Mouse (Mus musculus): ENCODE measurements around the gene H13. TPM values are rescaled to one million over a fixed set of nuclear protein-coding genes. Genes with fewer than 3 reads are reported as not detected.
A peak's percentile ranks its signal among the peaks of the same experiment; 100 is the strongest.

Gene H13
- polyA plus RNA-seq, 1 experiment from 2014 or later: 155 TPM

DNA sequence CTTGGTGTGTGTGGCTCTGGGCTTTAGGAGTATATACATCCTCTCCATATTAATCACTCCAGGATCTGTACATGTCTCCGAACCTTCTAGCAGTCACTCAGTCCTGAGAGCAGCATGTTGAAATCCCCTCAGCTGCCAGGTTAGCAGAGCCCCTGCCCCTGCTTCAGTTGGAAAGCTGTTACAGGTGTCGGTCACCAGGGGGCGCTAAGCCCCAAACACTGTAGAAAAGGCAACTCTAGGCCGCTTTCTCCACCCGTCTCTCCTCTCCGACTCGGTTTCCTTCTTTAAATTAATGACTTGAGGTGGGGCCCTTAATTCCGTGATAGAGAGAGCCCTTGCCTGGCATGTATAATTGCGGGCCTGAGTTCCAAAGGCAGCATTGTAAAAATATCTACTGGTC lies 24.0 kb downstream of the H13 start:
- H3K27me3 ChIP-seq: no peaks in the 10 kb centered on the region
- peak overlapping the region; percentile 42; the same call in 1 of the 2 replicates for H3K27ac ChIP-seq (replicated peaks)
- 17% methylated on average over 9 of the region's 9 CpGs for WGBS
- H3K4me2 ChIP-seq: peak overlapping the region; percentile 50
- peaks cover 76% of the 10 kb centered on the region for H3K36me3 ChIP-seq
- H3K9ac ChIP-seq: peak overlapping the region; percentile 62
- ATAC-seq (ENCODE audit: low read depth): no peak
- H3K4me1 ChIP-seq (replicated peaks): peaks cover 24% of the 10 kb centered on the region
- no peaks in the 10 kb centered on the region for H3K9me3 ChIP-seq
- H3K4me3 ChIP-seq: peak overlapping the region; percentile 23

DNA sequence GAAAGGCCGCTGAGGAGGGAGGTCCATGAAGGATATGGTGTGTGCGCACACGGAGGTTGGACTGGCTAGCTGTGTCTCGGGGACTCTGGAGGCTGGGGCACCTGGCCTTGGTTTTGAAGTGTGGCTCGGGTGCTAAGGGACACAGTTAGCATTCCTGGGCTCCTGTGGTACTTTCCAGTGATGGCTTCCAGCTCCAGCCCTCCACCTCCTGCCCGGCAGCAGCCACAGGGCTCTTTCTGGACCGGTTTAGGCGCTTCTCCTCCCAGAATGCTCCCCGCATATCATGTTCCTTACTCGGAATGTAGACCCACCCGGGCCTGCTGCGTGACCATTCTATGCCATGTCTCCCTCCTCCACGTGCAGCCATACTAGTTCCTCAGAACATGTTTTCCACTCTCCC lies 24.5 kb downstream of the H13 start:
- Histone ChIP-seq H3K36me3 (peaks cover 76% of the 10 kb centered on the region), H3K4me1 (replicated peaks) (peaks cover 20% of the 10 kb centered on the region), H3K9ac (peak overlapping the region; percentile 62), H3K4me2 (peak overlapping the region; percentile 50), H3K9me3 (no peaks in the 10 kb centered on the region), H3K27ac (replicated peaks) (peak overlapping the region; percentile 42; the same call in 1 of the 2 replicates), H3K4me3 (peak overlapping the region; percentile 23), H3K27me3 (no peaks in the 10 kb centered on the region)
- no peak for ATAC-seq (ENCODE audit: low read depth)
- 90% methylated on average over 13 of the region's 13 CpGs for WGBS

DNA sequence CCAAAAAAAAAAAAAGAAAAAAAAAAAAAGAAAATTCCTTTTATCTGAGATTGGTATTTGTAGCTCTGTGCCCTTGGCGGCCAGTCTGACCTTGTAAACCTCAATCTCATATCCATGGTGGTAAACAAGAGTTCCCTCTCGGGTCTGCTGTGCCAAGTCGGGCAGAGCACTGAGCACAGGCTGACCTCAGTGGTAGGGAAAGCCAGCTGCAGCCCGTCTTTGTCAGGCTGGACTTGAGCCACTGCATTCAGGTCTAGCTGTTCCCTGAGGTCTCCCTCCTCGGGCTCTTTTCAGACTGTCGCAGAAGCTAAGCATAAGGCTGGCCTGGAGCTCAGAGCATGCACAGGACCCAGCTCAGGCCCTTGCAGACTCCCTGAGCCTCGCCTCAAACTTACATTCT lies 25.4 kb downstream of the H13 start:
- Histone ChIP-seq H3K9ac (no peak overlapping the region), H3K4me2 (no peak overlapping the region), H3K9me3 (no peaks in the 10 kb centered on the region), H3K4me1 (replicated peaks) (peaks cover 20% of the 10 kb centered on the region), H3K27ac (replicated peaks) (no peak overlapping the region), H3K27me3 (no peaks in the 10 kb centered on the region), H3K36me3 (peaks cover 76% of the 10 kb centered on the region), H3K4me3 (no peak overlapping the region)
- ATAC-seq (ENCODE audit: low read depth): no peak
- WGBS: 87% methylated on average over 7 of the region's 7 CpGs

DNA sequence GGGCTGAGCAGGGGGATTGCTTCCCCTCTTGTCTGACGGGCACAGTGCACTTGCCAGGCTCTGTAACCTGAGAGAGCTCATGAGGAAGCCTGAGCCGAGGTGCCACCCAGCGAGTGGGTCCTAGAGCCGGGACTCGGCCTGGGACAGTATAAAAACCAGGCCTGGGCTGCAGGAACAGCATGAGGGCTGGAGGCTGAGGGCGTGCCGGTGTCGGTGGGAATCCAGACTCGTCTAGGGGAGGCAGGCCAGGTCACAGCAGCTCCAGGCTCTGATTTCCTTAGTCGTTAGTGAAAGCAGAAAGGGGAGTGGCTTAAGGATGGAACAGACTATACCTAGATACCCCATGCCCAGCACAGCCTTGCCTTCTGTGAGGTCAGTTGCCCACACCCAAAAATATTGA lies 26.8 kb downstream of the H13 start:
- H3K9me3 ChIP-seq: no peaks in the 10 kb centered on the region
- H3K4me3 ChIP-seq: no peak overlapping the region
- H3K36me3 ChIP-seq: peaks cover 76% of the 10 kb centered on the region
- peak overlapping the region; percentile 64 for H3K9ac ChIP-seq
- 74% methylated on average over 10 of the region's 10 CpGs for WGBS
- peaks cover 20% of the 10 kb centered on the region for H3K4me1 ChIP-seq (replicated peaks)
- no peaks in the 10 kb centered on the region for H3K27me3 ChIP-seq
- H3K4me2 ChIP-seq: no peak overlapping the region
- peak overlapping the region; percentile 67 for H3K27ac ChIP-seq (replicated peaks)
- peak; percentile 36 for ATAC-seq (ENCODE audit: low read depth)

DNA sequence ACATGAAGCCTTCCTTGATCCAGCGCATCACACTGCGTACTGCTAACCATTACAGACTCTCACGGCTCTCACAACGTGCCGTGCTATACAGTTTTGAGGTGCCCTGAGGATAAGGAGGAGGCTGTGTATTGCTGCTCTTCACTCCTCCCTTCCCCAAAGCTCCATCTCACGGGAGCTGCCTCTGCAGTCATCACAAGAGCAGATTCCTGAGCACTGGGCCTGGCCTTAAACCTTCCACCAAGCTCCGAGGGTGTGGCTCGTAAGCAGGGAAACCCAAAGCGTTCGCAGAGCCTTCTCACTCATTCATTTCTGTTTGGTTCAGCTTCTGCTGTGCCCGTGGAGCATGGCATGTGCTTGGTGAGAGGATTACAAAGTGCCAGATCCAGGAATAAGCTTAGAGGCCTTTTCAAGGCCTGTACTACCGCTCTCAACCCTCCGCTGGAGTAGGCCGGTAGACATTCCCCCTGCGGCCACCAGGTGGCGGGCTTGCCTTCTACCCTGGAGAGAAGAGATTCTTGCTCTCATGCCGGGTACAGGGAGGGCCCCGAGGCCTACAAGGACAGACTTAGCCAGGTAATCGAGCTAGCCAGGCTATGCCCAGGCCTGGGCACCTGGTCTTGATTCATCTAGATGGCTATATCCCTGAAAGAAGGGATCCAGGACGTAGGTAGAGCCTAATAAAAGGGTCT lies 27.4 kb downstream of the H13 start:
- WGBS: 44% methylated on average over 20 of the region's 20 CpGs
- H3K36me3 ChIP-seq: peaks cover 76% of the 10 kb centered on the region
- ATAC-seq (ENCODE audit: low read depth): peak; percentile 82
- peak overlapping the region; percentile 67 for H3K27ac ChIP-seq (replicated peaks)
- no peak overlapping the region for H3K4me3 ChIP-seq
- H3K4me1 ChIP-seq (replicated peaks): peaks cover 20% of the 10 kb centered on the region
- no peaks in the 10 kb centered on the region for H3K27me3 ChIP-seq
- no peak overlapping the region for H3K4me2 ChIP-seq
- H3K9me3 ChIP-seq: no peaks in the 10 kb centered on the region
- H3K9ac ChIP-seq: peak overlapping the region; percentile 64

DNA sequence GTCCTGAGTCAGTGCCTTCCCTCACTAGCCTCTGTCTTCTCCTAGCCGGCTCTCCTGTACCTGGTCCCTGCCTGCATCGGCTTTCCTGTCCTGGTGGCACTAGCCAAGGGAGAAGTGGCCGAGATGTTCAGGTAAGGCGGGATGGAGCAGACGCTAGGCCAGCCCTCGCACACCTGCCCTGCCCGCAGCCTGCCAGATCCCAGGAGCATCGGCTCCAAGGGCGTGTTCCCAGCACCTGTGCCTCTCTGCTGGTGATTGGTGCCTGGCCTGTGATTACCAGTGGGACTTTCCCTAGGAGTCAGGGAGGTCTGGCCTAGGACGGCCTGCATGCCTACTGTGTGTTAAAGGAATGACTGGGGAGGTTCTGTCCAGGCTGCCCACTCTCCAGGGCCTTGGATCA lies 30.9 kb downstream of the H13 start:
- Histone ChIP-seq H3K4me1 (replicated peaks) (peaks cover 12% of the 10 kb centered on the region), H3K27me3 (no peaks in the 10 kb centered on the region), H3K27ac (replicated peaks) (no peak overlapping the region), H3K9ac (0 out of 2 replicates have a peak overlapping the region, but pooled peaks have one; percentile 17), H3K9me3 (no peaks in the 10 kb centered on the region), H3K36me3 (peaks cover 98% of the 10 kb centered on the region), H3K4me2 (no peak overlapping the region), H3K4me3 (no peak overlapping the region)
- 96% methylated on average over 10 of the region's 10 CpGs for WGBS
- no peak for ATAC-seq (ENCODE audit: low read depth)

DNA sequence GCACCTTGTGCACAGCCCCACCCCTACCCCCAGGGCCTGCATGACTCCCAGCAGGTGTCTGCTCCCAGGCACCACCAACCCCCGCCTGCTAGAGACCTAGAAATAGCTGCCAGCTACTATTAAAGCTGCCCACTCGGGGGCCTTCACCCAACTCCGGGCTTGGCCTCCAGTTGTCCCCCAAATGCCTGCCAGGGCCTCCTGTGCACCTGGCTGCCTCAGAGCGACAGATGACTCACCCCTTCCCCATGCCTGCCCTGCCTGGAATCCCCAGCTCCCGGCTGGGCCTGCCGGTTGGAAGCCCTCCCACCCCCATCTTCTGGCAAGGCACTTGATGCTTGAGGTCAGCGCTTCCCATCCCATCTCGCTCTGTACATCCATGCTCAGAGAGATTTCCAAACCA lies 31.5 kb downstream of the H13 start:
- no peak overlapping the region for H3K4me3 ChIP-seq
- H3K4me2 ChIP-seq: no peak overlapping the region
- H3K4me1 ChIP-seq (replicated peaks): peaks cover 18% of the 10 kb centered on the region
- 93% methylated on average over 8 of the region's 8 CpGs for WGBS
- no peaks in the 10 kb centered on the region for H3K27me3 ChIP-seq
- H3K9me3 ChIP-seq: no peaks in the 10 kb centered on the region
- H3K36me3 ChIP-seq: peaks cover 98% of the 10 kb centered on the region
- ATAC-seq (ENCODE audit: low read depth): no peak
- H3K27ac ChIP-seq (replicated peaks): no peak overlapping the region
- H3K9ac ChIP-seq: no peak overlapping the region

DNA sequence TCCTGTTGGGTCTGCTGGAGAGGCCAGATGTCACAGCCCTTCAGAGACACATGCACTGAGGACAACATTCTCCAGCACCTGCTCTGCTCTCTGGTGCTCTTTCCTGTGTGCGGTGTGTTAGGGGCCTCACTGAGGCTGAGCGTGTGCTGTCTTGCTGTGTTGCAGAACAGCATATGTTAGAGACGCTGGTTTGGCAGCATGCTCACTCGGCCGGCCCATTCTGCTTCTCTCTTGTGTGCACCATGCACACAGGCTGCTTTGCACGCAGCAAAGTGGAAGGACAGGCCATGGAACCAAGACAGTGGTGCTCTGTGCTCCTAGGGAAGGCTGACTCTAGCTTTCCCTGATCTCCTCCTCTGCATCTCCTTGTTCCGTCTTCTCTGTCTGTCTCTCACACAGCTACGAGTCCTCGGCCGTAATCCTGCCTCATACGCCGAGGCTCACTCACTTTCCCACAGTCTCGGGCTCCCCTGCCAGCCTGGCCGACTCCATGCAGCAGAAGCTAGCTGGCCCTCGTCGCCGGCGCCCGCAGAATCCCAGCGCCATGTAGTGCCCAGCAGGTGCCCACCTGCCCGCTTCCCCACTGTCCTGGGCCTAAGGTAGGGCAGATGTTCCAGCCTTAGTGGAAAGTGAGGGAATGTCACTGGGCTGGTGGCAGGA lies 34.5 kb downstream of the H13 start:
- no peak overlapping the region for H3K9ac ChIP-seq
- no peaks in the 10 kb centered on the region for H3K9me3 ChIP-seq
- H3K27ac ChIP-seq (replicated peaks): no peak overlapping the region
- H3K4me2 ChIP-seq: no peak overlapping the region
- WGBS: 89% methylated on average over 21 of the region's 21 CpGs
- no peak overlapping the region for H3K4me3 ChIP-seq
- H3K27me3 ChIP-seq: no peaks in the 10 kb centered on the region
- H3K36me3 ChIP-seq: peaks cover 78% of the 10 kb centered on the region
- H3K4me1 ChIP-seq (replicated peaks): peaks cover 36% of the 10 kb centered on the region
- no peak for ATAC-seq (ENCODE audit: low read depth)

DNA sequence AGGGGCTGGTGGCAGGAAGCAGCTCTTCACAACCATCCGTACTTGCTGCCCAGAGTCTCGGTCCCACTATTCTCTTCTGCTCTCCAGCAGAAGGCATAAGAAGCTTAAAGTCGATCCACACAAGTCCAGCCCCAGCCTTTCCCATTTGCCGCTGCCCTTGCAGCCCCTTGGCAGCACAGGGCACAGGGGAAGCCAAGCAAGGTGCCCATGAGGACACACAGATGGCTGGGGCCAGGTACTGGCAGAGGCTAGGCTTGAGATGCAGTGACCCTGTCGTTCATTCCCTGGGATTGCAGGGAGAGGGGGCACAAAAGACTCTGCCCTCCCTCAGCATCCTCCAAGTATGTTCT lies 35.0 kb downstream of the H13 start:
- Histone ChIP-seq H3K27me3 (no peaks in the 10 kb centered on the region), H3K9me3 (no peaks in the 10 kb centered on the region), H3K36me3 (peaks cover 73% of the 10 kb centered on the region), H3K4me2 (no peak overlapping the region), H3K9ac (no peak overlapping the region; the same call in 1 of the 2 replicates), H3K4me3 (no peak overlapping the region), H3K27ac (replicated peaks) (no peak overlapping the region), H3K4me1 (replicated peaks) (peaks cover 36% of the 10 kb centered on the region)
- no peak for ATAC-seq (ENCODE audit: low read depth)
- WGBS: 89% methylated on average over 5 of the region's 5 CpGs

DNA sequence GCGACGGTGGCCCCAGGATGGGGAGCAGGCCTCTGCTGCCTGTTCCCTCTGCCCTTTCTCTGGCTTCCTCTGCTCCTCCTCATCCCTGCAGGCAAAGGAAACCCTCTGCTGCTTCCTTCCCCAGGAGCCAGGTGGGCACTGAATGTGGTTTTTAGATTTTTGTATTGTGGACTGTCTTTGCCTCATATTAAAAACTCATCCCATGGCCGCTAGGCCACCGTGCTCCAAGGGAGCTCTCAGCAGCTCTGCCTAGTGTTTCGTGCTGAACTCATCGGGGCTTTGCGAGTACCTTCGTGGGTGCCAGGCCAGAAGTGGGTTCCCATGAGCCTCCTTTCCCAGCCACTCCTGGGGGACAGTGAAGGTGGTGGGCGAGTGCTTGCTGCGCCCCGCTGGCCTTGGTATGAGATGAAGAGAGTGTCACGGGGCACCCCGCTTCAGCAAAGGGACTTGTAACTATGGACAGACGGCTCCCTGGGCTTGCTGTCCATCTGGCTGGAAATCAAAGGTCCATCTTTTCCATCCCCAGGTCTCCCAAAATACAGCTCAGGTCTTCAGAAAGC lies 35.6 kb downstream of the H13 start:
- Histone ChIP-seq H3K36me3 (peaks cover 67% of the 10 kb centered on the region), H3K27me3 (no peaks in the 10 kb centered on the region), H3K27ac (replicated peaks) (peak overlapping the region; percentile 94), H3K9me3 (no peaks in the 10 kb centered on the region), H3K9ac (peak overlapping the region; percentile 1; the same call in 1 of the 2 replicates), H3K4me3 (no peak overlapping the region), H3K4me2 (no peak overlapping the region), H3K4me1 (replicated peaks) (peaks cover 36% of the 10 kb centered on the region)
- WGBS: 89% methylated on average over 14 of the region's 14 CpGs
- no peak for ATAC-seq (ENCODE audit: low read depth)

DNA sequence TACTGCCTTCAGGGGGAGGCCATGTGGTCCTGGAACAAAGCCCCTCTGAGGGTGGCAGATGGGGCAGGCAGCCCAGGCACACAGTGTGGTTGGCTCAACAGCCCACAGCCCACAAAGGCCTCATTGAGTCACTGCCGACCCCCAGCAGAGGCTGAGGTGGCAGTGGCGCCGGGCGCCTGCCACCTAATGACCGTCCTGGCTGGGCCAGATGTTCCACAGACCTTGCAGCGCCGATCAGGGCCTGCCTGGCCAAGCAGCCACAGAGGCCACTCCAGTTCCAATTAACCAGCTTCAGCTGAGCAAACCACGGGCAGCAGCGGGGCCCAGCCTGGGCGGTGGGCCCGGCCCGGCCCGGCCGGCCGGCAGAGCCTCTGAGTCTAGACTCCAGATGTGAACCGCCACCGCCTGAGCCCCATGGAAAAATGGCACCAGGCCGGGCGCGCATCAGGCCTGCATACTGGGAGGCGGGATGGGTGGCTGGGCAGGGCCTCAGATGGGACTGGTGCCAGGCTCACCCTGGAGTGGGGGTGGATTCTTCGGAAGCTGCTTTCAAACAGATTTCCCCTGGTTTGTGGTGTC lies 36.8 kb downstream of the H13 start:
- Histone ChIP-seq H3K4me2 (no peak overlapping the region), H3K27ac (replicated peaks) (peak overlapping the region; percentile 94), H3K27me3 (no peaks in the 10 kb centered on the region), H3K9me3 (no peaks in the 10 kb centered on the region), H3K36me3 (peaks cover 55% of the 10 kb centered on the region), H3K4me3 (no peak overlapping the region), H3K9ac (peak overlapping the region; percentile 43; the same call in 1 of the 2 replicates), H3K4me1 (replicated peaks) (peaks cover 36% of the 10 kb centered on the region)
- WGBS: 47% methylated on average over 22 of the region's 22 CpGs
- peak; percentile 60 for ATAC-seq (ENCODE audit: low read depth)

DNA sequence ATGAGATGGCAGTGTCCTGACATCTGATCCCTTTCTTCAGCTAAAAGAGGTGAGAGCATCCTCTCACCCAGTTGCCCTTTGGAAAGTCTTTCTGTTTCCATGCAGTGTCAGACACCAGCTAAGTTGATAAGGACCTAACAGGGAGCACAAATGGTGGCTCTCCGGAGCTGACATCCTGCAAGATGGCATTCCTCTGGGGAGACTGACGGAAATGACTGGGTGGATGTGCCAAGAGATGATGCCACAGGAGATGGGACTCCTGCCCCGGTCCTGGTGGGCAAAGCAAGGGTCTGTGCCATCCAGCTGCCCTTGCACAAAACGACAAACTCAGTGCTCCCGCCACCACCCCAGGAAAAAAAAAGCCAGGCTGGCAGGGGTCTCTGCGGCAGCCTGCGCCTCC lies 37.9 kb downstream of the H13 start:
- ATAC-seq (ENCODE audit: low read depth): peak; percentile 12; the same call in 1 of the 2 replicates
- peaks cover 44% of the 10 kb centered on the region for H3K36me3 ChIP-seq

More for the DNA sequence above, 37.9 kb downstream of the H13 start:
- Histone ChIP-seq H3K27ac (replicated peaks) (peak overlapping the region; percentile 94), H3K4me1 (replicated peaks) (peaks cover 36% of the 10 kb centered on the region), H3K9ac (peak overlapping the region; percentile 78), H3K4me2 (peak overlapping the region; percentile 61), H3K9me3 (no peaks in the 10 kb centered on the region), H3K27me3 (no peaks in the 10 kb centered on the region), H3K4me3 (peak overlapping the region; percentile 45)
- 15% methylated on average over 7 of the region's 7 CpGs for WGBS

Measured in neural tube, embryonic 13.5 days (tissue).